Mouse (Mus musculus) lung, embryonic 15.5 days (tissue): ENCODE results near the gene Isx. TPM values are rescaled to one million over a fixed set of nuclear protein-coding genes. Genes with fewer than 3 reads are reported as not detected.

ENCODE experiments used
- polyA plus RNA-seq: library from polyadenylated mRNA; unstranded; fragments of >200 nt; fragmentation: Nextera tagmentation; extraction: Ambion mirVana; gene quantifications from 2 replicates; pipeline ENCODE4 v1.2.1, GENCODE M21; 2015

Isx gene
- polyA plus RNA-seq, 1 experiment from 2014 or later, result not detected

Other genes starting within 250 kb of the Isx start
- 31.5 and 39.0 TPM in 2 replicates for gene Hmgxb4, start 120.2 kb downstream of the Isx start, polyA plus RNA-seq
- gene Tom1, start 160.5 kb downstream of the Isx start, polyA plus RNA-seq, result 20.6 and 21.1 TPM in 2 replicates
- 38.2 and 39.0 TPM in 2 replicates for gene Hmox1, start 220.4 kb downstream of the Isx start, polyA plus RNA-seq
- gene Mcm5, start 236.4 kb downstream of the Isx start, polyA plus RNA-seq, result 206 and 212 TPM in 2 replicates